Mouse (Mus musculus): ENCODE data around the gene Rabac1. TPM values are rescaled to one million over a fixed set of nuclear protein-coding genes. Genes with fewer than 3 reads are reported as not detected.

The Rabac1 gene
- polyA plus RNA-seq, 1 experiment = 105 TPM

GRCm38 (mm10) chr7:24944257-24944950, 28.1 kb downstream of the Rabac1 start, which contains the start of gene Gm4881:
TSS of gene Gm4881 (minus strand) at chr7:24944494.
- H3K4me1 ChIP-seq (ENCODE audit: control insufficient read depth, insufficient read depth, low read length) = no peaks in the 10 kb centered on the region
- TF ChIP-seq POLR2A (IDR thresholded peaks at IDR 0.05; ENCODE audit: low read depth, low read length) (no peak), CTCF (IDR thresholded peaks at IDR 0.05; ENCODE audit: borderline replicate concordance, insufficient read depth, low read length) (no peak)
- no peak within 1 kb of the TSS for H3K4me3 ChIP-seq (ENCODE audit: insufficient read depth, low read length)
- H3K27ac ChIP-seq (ENCODE audit: insufficient read depth, low read length) = no peak within 1 kb of the TSS

- no peak overlapping the region for H3K27ac ChIP-seq (ENCODE audit: insufficient read depth, low read length)
- no peak for TF ChIP-seq CTCF (IDR thresholded peaks at IDR 0.05; ENCODE audit: borderline replicate concordance, insufficient read depth, low read length)
- no peak for TF ChIP-seq POLR2A (IDR thresholded peaks at IDR 0.05; ENCODE audit: low read depth, low read length)
- no peaks in the 10 kb centered on the region for H3K4me1 ChIP-seq (ENCODE audit: control insufficient read depth, insufficient read depth, low read length)
- no peak overlapping the region for H3K4me3 ChIP-seq (ENCODE audit: insufficient read depth, low read length)
Measured at GRCm38 (mm10) chr7:24943641-24944040, 28.9 kb downstream of the Rabac1 start.

GRCm38 (mm10) chr7:24931651-24932050, 40.9 kb downstream of the Rabac1 start:
- TF ChIP-seq POLR2A (IDR thresholded peaks at IDR 0.05; ENCODE audit: low read depth, low read length) = no peak
- TF ChIP-seq CTCF (IDR thresholded peaks at IDR 0.05; ENCODE audit: borderline replicate concordance, insufficient read depth, low read length) = no peak
- H3K4me1 ChIP-seq (ENCODE audit: control insufficient read depth, insufficient read depth, low read length) = no peaks in the 10 kb centered on the region
- H3K27ac ChIP-seq (ENCODE audit: insufficient read depth, low read length) = no peak overlapping the region
- no peak overlapping the region for H3K4me3 ChIP-seq (ENCODE audit: insufficient read depth, low read length)

- Histone ChIP-seq H3K4me3 (ENCODE audit: insufficient read depth, low read length) (no peak overlapping the region), H3K27ac (ENCODE audit: insufficient read depth, low read length) (no peak overlapping the region), H3K4me1 (ENCODE audit: control insufficient read depth, insufficient read depth, low read length) (no peaks in the 10 kb centered on the region)
- TF ChIP-seq POLR2A (IDR thresholded peaks at IDR 0.05; ENCODE audit: low read depth, low read length) = no peak
- TF ChIP-seq CTCF (IDR thresholded peaks at IDR 0.05; ENCODE audit: borderline replicate concordance, insufficient read depth, low read length) = no peak
Measured at GRCm38 (mm10) chr7:24930475-24930874, 42.1 kb downstream of the Rabac1 start.

Other genes starting within 250 kb of the Rabac1 start
- gene Gm4763, start 245.8 kb downstream of the Rabac1 start, polyA plus RNA-seq (2011; ENCODE audit: insufficient read length, low read depth, missing spikeins) = not detected in 2 replicates
- gene Cd177, start 212.4 kb downstream of the Rabac1 start, polyA plus RNA-seq (2011; ENCODE audit: insufficient read length, low read depth, missing spikeins) = not detected in 2 replicates
- not detected in 2 replicates for gene Ceacam10, start 195.5 kb downstream of the Rabac1 start, polyA plus RNA-seq (2011; ENCODE audit: insufficient read length, low read depth, missing spikeins)
- 9.9 and 35.2 TPM in 2 replicates for gene Gm9844, start 110.5 kb downstream of the Rabac1 start, polyA plus RNA-seq (2011; ENCODE audit: insufficient read length, low read depth, missing spikeins)
- not detected in 2 replicates for gene Lypd4, start 102.8 kb downstream of the Rabac1 start, polyA plus RNA-seq (2011; ENCODE audit: insufficient read length, low read depth, missing spikeins)
- gene Dmrtc2, start 102.7 kb downstream of the Rabac1 start, polyA plus RNA-seq (2011; ENCODE audit: insufficient read length, low read depth, missing spikeins) = not detected in 2 replicates
- 1,421 and 1,560 TPM in 2 replicates for gene Rps19, start 88.4 kb downstream of the Rabac1 start, polyA plus RNA-seq (2011; ENCODE audit: insufficient read length, low read depth, missing spikeins)
- not detected in 2 replicates for gene Cd79a, start 75.4 kb downstream of the Rabac1 start, polyA plus RNA-seq (2011; ENCODE audit: insufficient read length, low read depth, missing spikeins)
- 65.6 and 68.7 TPM in 2 replicates for gene Arhgef1, start 69.8 kb downstream of the Rabac1 start, polyA plus RNA-seq (2011; ENCODE audit: insufficient read length, low read depth, missing spikeins)
- gene Gm4881, start 28.3 kb downstream of the Rabac1 start, polyA plus RNA-seq (2011; ENCODE audit: insufficient read length, low read depth, missing spikeins) = not detected in 2 replicates
- 0.19 and 0.35 TPM in 2 replicates for gene Atp1a3, start 33.2 kb upstream of the Rabac1 start, polyA plus RNA-seq (2011; ENCODE audit: insufficient read length, low read depth, missing spikeins)
- 31.6 and 45.3 TPM in 2 replicates for gene Grik5, start 99.6 kb upstream of the Rabac1 start, polyA plus RNA-seq (2011; ENCODE audit: insufficient read length, low read depth, missing spikeins)
- 10.3 and 11.0 TPM in 2 replicates for gene Zfp574, start 99.8 kb upstream of the Rabac1 start, polyA plus RNA-seq (2011; ENCODE audit: insufficient read length, low read depth, missing spikeins)
- gene Pou2f2, start 207.0 kb upstream of the Rabac1 start, polyA plus RNA-seq (2011; ENCODE audit: insufficient read length, low read depth, missing spikeins) = 0.07 and 0.68 TPM in 2 replicates
- 2.3 and 2.5 TPM in 2 replicates for gene Dedd2, start 247.9 kb upstream of the Rabac1 start, polyA plus RNA-seq (2011; ENCODE audit: insufficient read length, low read depth, missing spikeins)
- 9.3 and 9.7 TPM in 2 replicates for gene Zfp526, start 248.7 kb upstream of the Rabac1 start, polyA plus RNA-seq (2011; ENCODE audit: insufficient read length, low read depth, missing spikeins)